Mouse (Mus musculus): ENCODE measurements at regions not wholly inside any gene's neighbourhood (a gene's known extent, or its start where the extent isn't known, plus 50 kb on each side); places are given as distances from the start of the nearest gene placed in this dataset.

GRCm38 (mm10) chr14:25173873-25174272, 285.1 kb upstream of the Zmiz1 start:
- H3K4me3 ChIP-seq (ENCODE audit: low read length) = no peak overlapping the region
- H3K27ac ChIP-seq (ENCODE audit: low read length) = no peak overlapping the region
- no peak overlapping the region for H3K9ac ChIP-seq (ENCODE audit: low read length)
- H3K9me3 ChIP-seq (replicated peaks; ENCODE audit: control insufficient read depth, low read length) = no peaks in the 10 kb centered on the region
- no peaks in the 10 kb centered on the region for H3K36me3 ChIP-seq (ENCODE audit: control insufficient read depth, insufficient read depth)
- no peak overlapping the region for H3K4me2 ChIP-seq (ENCODE audit: low read depth, low read length)
- no peaks in the 10 kb centered on the region for H3K27me3 ChIP-seq (ENCODE audit: control insufficient read depth, insufficient read depth, low read length)
- peaks cover 2% of the 10 kb centered on the region for H3K4me1 ChIP-seq (ENCODE audit: control insufficient read depth, insufficient read depth, low read length)
- no peak for ATAC-seq (replicated peaks; ENCODE audit: extremely low read depth, insufficient read depth, low FRiP score)
- 68% methylated on average over 6 of the region's 6 CpGs for WGBS

GRCm38 (mm10) chr14:25174402-25174801, 284.6 kb upstream of the Zmiz1 start:
- no peaks in the 10 kb centered on the region for H3K9me3 ChIP-seq (replicated peaks; ENCODE audit: control insufficient read depth, low read length)
- H3K4me2 ChIP-seq (ENCODE audit: low read depth, low read length) = no peak overlapping the region
- H3K27me3 ChIP-seq (ENCODE audit: control insufficient read depth, insufficient read depth, low read length) = no peaks in the 10 kb centered on the region
- ATAC-seq (replicated peaks; ENCODE audit: extremely low read depth, insufficient read depth, low FRiP score) = no peak
- no peak overlapping the region for H3K9ac ChIP-seq (ENCODE audit: low read length)
- peaks cover 2% of the 10 kb centered on the region; the same call in 1 of the 2 replicates for H3K4me1 ChIP-seq (ENCODE audit: control insufficient read depth, insufficient read depth, low read length)
- no peak overlapping the region for H3K4me3 ChIP-seq (ENCODE audit: low read length)
- H3K36me3 ChIP-seq (ENCODE audit: control insufficient read depth, insufficient read depth) = no peaks in the 10 kb centered on the region
- no peak overlapping the region for H3K27ac ChIP-seq (ENCODE audit: low read length)
- WGBS = 50% methylated on average over 2 of the region's 2 CpGs

- WGBS = 62% methylated on average over 6 of the region's 6 CpGs
- Histone ChIP-seq H3K4me3 (ENCODE audit: low read length) (no peak overlapping the region), H3K27me3 (ENCODE audit: control insufficient read depth, insufficient read depth, low read length) (no peaks in the 10 kb centered on the region), H3K9ac (ENCODE audit: low read length) (no peak overlapping the region), H3K27ac (ENCODE audit: low read length) (no peak overlapping the region), H3K9me3 (replicated peaks; ENCODE audit: control insufficient read depth, low read length) (no peaks in the 10 kb centered on the region), H3K4me1 (ENCODE audit: control insufficient read depth, insufficient read depth, low read length) (peaks cover 2% of the 10 kb centered on the region; the same call in 1 of the 2 replicates), H3K4me2 (ENCODE audit: low read depth, low read length) (no peak overlapping the region), H3K36me3 (ENCODE audit: control insufficient read depth, insufficient read depth) (no peaks in the 10 kb centered on the region)
- no peak for ATAC-seq (replicated peaks; ENCODE audit: extremely low read depth, insufficient read depth, low FRiP score)
These were observed 282.8 kb upstream of the Zmiz1 start for GRCm38 (mm10) chr14:25176206-25176605.

GRCm38 (mm10) chr14:25180126-25180525, 278.9 kb upstream of the Zmiz1 start:
- H3K9ac ChIP-seq (ENCODE audit: low read length) = no peak overlapping the region
- H3K4me1 ChIP-seq (ENCODE audit: control insufficient read depth, insufficient read depth, low read length) = peaks cover 1% of the 10 kb centered on the region; the same call in 1 of the 2 replicates
- H3K36me3 ChIP-seq (ENCODE audit: control insufficient read depth, insufficient read depth) = no peaks in the 10 kb centered on the region
- H3K27ac ChIP-seq (ENCODE audit: low read length) = no peak overlapping the region
- H3K4me3 ChIP-seq (ENCODE audit: low read length) = no peak overlapping the region
- ATAC-seq (replicated peaks; ENCODE audit: extremely low read depth, insufficient read depth, low FRiP score) = no peak
- no peak overlapping the region for H3K4me2 ChIP-seq (ENCODE audit: low read depth, low read length)
- 82% methylated on average over 9 of the region's 9 CpGs for WGBS
- H3K9me3 ChIP-seq (replicated peaks; ENCODE audit: control insufficient read depth, low read length) = no peaks in the 10 kb centered on the region
- H3K27me3 ChIP-seq (ENCODE audit: control insufficient read depth, insufficient read depth, low read length) = no peaks in the 10 kb centered on the region

- Histone ChIP-seq H3K36me3 (ENCODE audit: control insufficient read depth, insufficient read depth) (no peaks in the 10 kb centered on the region), H3K4me1 (ENCODE audit: control insufficient read depth, insufficient read depth, low read length) (peaks cover 9% of the 10 kb centered on the region), H3K27me3 (ENCODE audit: control insufficient read depth, insufficient read depth, low read length) (no peaks in the 10 kb centered on the region), H3K4me3 (ENCODE audit: low read length) (no peak overlapping the region), H3K9me3 (replicated peaks; ENCODE audit: control insufficient read depth, low read length) (no peaks in the 10 kb centered on the region), H3K9ac (ENCODE audit: low read length) (no peak overlapping the region), H3K27ac (ENCODE audit: low read length) (no peak overlapping the region), H3K4me2 (ENCODE audit: low read depth, low read length) (no peak overlapping the region)
- 69% methylated on average over 2 of the region's 2 CpGs for WGBS
- ATAC-seq (replicated peaks; ENCODE audit: extremely low read depth, insufficient read depth, low FRiP score) = no peak
These were observed 277.6 kb upstream of the Zmiz1 start for GRCm38 (mm10) chr14:25181406-25181805.

GRCm38 (mm10) chr14:25184042-25184441, 274.9 kb upstream of the Zmiz1 start:
- no peaks in the 10 kb centered on the region for H3K36me3 ChIP-seq (ENCODE audit: control insufficient read depth, insufficient read depth)
- H3K9ac ChIP-seq (ENCODE audit: low read length) = no peak overlapping the region
- WGBS = 42% methylated on average over 5 of the region's 5 CpGs
- H3K27me3 ChIP-seq (ENCODE audit: control insufficient read depth, insufficient read depth, low read length) = no peaks in the 10 kb centered on the region
- no peak overlapping the region for H3K4me2 ChIP-seq (ENCODE audit: low read depth, low read length)
- no peak overlapping the region for H3K4me3 ChIP-seq (ENCODE audit: low read length)
- ATAC-seq (replicated peaks; ENCODE audit: extremely low read depth, insufficient read depth, low FRiP score) = no peak
- H3K9me3 ChIP-seq (replicated peaks; ENCODE audit: control insufficient read depth, low read length) = no peaks in the 10 kb centered on the region
- peaks cover 10% of the 10 kb centered on the region for H3K4me1 ChIP-seq (ENCODE audit: control insufficient read depth, insufficient read depth, low read length)
- no peak overlapping the region for H3K27ac ChIP-seq (ENCODE audit: low read length)

- no peak overlapping the region for H3K27ac ChIP-seq (ENCODE audit: low read length)
- no peak overlapping the region for H3K4me3 ChIP-seq (ENCODE audit: low read length)
- no peaks in the 10 kb centered on the region for H3K9me3 ChIP-seq (replicated peaks; ENCODE audit: control insufficient read depth, low read length)
- H3K4me1 ChIP-seq (ENCODE audit: control insufficient read depth, insufficient read depth, low read length) = peaks cover 10% of the 10 kb centered on the region
- 80% methylated on average over 1 of the region's 1 CpGs for WGBS
- no peak for ATAC-seq (replicated peaks; ENCODE audit: extremely low read depth, insufficient read depth, low FRiP score)
- H3K36me3 ChIP-seq (ENCODE audit: control insufficient read depth, insufficient read depth) = no peaks in the 10 kb centered on the region
- no peak overlapping the region for H3K4me2 ChIP-seq (ENCODE audit: low read depth, low read length)
- no peaks in the 10 kb centered on the region for H3K27me3 ChIP-seq (ENCODE audit: control insufficient read depth, insufficient read depth, low read length)
- no peak overlapping the region for H3K9ac ChIP-seq (ENCODE audit: low read length)
These were observed 274.1 kb upstream of the Zmiz1 start for GRCm38 (mm10) chr14:25184875-25185274.

GRCm38 (mm10) chr14:25185556-25185958, 273.4 kb upstream of the Zmiz1 start:
- no peak overlapping the region for H3K9ac ChIP-seq (ENCODE audit: low read length)
- H3K27ac ChIP-seq (ENCODE audit: low read length) = no peak overlapping the region
- 41% methylated on average over 10 of the region's 10 CpGs for WGBS
- ATAC-seq (replicated peaks; ENCODE audit: extremely low read depth, insufficient read depth, low FRiP score) = no peak
- no peaks in the 10 kb centered on the region for H3K27me3 ChIP-seq (ENCODE audit: control insufficient read depth, insufficient read depth, low read length)
- H3K36me3 ChIP-seq (ENCODE audit: control insufficient read depth, insufficient read depth) = no peaks in the 10 kb centered on the region
- no peaks in the 10 kb centered on the region for H3K9me3 ChIP-seq (replicated peaks; ENCODE audit: control insufficient read depth, low read length)
- no peak overlapping the region for H3K4me3 ChIP-seq (ENCODE audit: low read length)
- H3K4me1 ChIP-seq (ENCODE audit: control insufficient read depth, insufficient read depth, low read length) = peaks cover 10% of the 10 kb centered on the region
- H3K4me2 ChIP-seq (ENCODE audit: low read depth, low read length) = no peak overlapping the region

GRCm38 (mm10) chr14:25185959-25186771, 272.8 kb upstream of the Zmiz1 start:
- Histone ChIP-seq H3K36me3 (ENCODE audit: control insufficient read depth, insufficient read depth) (no peaks in the 10 kb centered on the region), H3K27me3 (ENCODE audit: control insufficient read depth, insufficient read depth, low read length) (no peaks in the 10 kb centered on the region), H3K9ac (ENCODE audit: low read length) (no peak overlapping the region), H3K4me3 (ENCODE audit: low read length) (no peak overlapping the region), H3K4me2 (ENCODE audit: low read depth, low read length) (no peak overlapping the region), H3K27ac (ENCODE audit: low read length) (no peak overlapping the region), H3K9me3 (replicated peaks; ENCODE audit: control insufficient read depth, low read length) (no peaks in the 10 kb centered on the region), H3K4me1 (ENCODE audit: control insufficient read depth, insufficient read depth, low read length) (peaks cover 10% of the 10 kb centered on the region)
- peak; percentile 47 for ATAC-seq (replicated peaks; ENCODE audit: extremely low read depth, insufficient read depth, low FRiP score)
- 40% methylated on average over 14 of the region's 14 CpGs for WGBS

Measured in heart, embryonic 16.5 days (tissue).